Mouse (Mus musculus): ENCODE results near the gene Urb2. TPM values are rescaled to one million over a fixed set of nuclear protein-coding genes. Genes with fewer than 3 reads are reported as not detected.

Gene Urb2
- polyA plus RNA-seq, 1 experiment from 2014 or later = 5.5 TPM

- no peak for ATAC-seq (ENCODE audit: low FRiP score, low read depth)
- 76% methylated on average over 11 of the region's 11 CpGs for WGBS
- no peaks in the 10 kb centered on the region for H3K4me1 ChIP-seq
Measured at GRCm38 (mm10) chr8:124056832-124057655, 35.7 kb downstream of the Urb2 start.

DNA sequence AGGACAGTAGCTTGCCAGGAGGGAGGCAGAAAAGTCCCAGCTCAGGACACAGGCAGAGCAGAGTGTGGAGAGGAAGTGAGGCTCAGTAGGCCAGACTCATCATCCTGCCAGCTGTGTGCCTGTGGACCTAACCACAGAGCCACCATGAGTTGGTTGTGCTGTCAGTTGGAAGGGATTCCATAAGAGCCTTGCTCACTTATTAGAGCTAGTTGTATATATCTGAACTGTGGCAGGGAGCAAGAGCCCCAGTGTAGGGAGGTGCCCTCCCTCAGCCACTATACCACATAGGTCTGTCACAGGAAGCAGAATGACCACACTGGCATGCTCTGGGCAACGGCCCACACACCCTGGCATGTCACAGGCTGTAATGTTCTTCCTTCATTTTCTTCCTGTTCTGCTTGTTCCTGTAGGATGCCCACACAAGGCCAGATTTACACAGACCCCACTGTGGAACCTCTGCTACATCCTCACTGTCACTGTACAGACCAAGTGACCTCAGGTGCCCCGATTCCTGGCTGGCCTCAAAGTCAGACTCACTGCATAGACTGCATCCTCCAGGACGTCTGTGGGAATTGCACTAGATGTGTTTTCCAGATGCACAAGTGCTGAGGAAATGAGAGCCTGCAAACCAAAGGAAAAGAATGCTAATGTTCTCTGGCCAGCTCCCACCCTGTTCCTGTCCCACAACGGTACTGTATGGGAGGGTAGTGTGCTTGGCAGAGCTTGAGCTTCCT is 45.2 kb downstream of the Urb2 start:
- 47% methylated on average over 4 of the region's 4 CpGs for WGBS
- H3K4me3 ChIP-seq = no peak overlapping the region
- H3K4me1 ChIP-seq = peaks cover 29% of the 10 kb centered on the region
- no peaks in the 10 kb centered on the region for H3K9me3 ChIP-seq
- H3K27ac ChIP-seq = peak overlapping the region; percentile 44; the same call in 1 of the 2 replicates
- no peaks in the 10 kb centered on the region for H3K36me3 ChIP-seq
- peak; percentile 79 for ATAC-seq (ENCODE audit: low FRiP score, low read depth)
- H3K9ac ChIP-seq = no peak overlapping the region
- no peaks in the 10 kb centered on the region for H3K27me3 ChIP-seq
- no peak overlapping the region for H3K4me2 ChIP-seq (replicated peaks)

More at GRCm38 (mm10) chr8:124056832-124057655, 35.7 kb downstream of the Urb2 start:
- Histone ChIP-seq H3K4me2 (replicated peaks) (no peak overlapping the region), H3K27ac (no peak overlapping the region), H3K36me3 (no peaks in the 10 kb centered on the region), H3K4me3 (no peak overlapping the region), H3K9ac (no peak overlapping the region), H3K27me3 (no peaks in the 10 kb centered on the region), H3K9me3 (no peaks in the 10 kb centered on the region)

DNA sequence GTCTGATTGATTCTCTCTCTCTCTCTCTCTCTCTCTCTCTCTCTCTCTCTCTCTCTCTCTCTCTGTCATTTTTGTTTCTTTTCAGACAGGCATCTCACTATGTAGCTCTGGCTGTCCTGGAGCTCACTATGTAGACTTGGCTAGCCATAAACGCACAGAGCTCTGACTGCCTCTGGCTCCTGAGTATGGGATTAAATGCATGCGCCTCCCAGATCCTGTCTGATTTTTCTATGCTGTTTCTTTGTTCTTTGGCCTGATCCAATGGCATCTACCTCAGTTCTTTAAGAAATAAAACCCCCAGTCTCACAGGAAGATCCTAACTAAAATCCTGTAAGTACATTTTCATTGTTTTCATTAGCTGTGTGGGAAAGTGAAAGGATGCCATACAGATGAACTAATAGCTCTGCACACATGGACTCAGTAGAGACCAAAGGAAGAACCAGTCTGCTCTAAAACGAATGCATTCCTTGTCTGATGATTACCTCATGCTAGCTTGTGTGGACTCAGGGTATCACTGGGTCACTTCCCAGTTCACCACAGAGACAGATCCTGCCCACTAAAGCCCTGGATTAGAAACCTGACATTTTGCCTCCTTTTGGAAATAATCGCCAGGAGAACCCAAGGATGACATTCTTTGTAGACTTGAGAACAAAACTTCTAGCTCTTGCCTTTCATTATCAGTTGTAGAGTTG is 45.9 kb downstream of the Urb2 start:
- ATAC-seq (ENCODE audit: low FRiP score, low read depth) = peak; percentile 59; the same call in 1 of the 2 replicates
- 54% methylated on average over 4 of the region's 4 CpGs for WGBS

GRCm38 (mm10) chr8:124070363-124071324 is 49.3 kb downstream of the Urb2 start:
- ATAC-seq (ENCODE audit: low FRiP score, low read depth) = no peak; the same call in 1 of the 2 replicates
- peak overlapping the region; percentile 22; the same call in 1 of the 2 replicates for H3K27ac ChIP-seq
- H3K4me1 ChIP-seq = peaks cover 35% of the 10 kb centered on the region
- 22% methylated on average over 18 of the region's 18 CpGs for WGBS
- H3K36me3 ChIP-seq = no peaks in the 10 kb centered on the region
- no peak overlapping the region for H3K4me3 ChIP-seq
- no peak overlapping the region for H3K4me2 ChIP-seq (replicated peaks)
- no peak overlapping the region for H3K9ac ChIP-seq
- no peaks in the 10 kb centered on the region for H3K27me3 ChIP-seq
- H3K9me3 ChIP-seq = no peaks in the 10 kb centered on the region

More for the DNA sequence above, 45.9 kb downstream of the Urb2 start:
- Histone ChIP-seq H3K36me3 (no peaks in the 10 kb centered on the region), H3K27me3 (no peaks in the 10 kb centered on the region), H3K9me3 (no peaks in the 10 kb centered on the region), H3K27ac (peak overlapping the region; percentile 44), H3K9ac (no peak overlapping the region), H3K4me2 (replicated peaks) (no peak overlapping the region), H3K4me3 (no peak overlapping the region), H3K4me1 (peaks cover 35% of the 10 kb centered on the region)

DNA sequence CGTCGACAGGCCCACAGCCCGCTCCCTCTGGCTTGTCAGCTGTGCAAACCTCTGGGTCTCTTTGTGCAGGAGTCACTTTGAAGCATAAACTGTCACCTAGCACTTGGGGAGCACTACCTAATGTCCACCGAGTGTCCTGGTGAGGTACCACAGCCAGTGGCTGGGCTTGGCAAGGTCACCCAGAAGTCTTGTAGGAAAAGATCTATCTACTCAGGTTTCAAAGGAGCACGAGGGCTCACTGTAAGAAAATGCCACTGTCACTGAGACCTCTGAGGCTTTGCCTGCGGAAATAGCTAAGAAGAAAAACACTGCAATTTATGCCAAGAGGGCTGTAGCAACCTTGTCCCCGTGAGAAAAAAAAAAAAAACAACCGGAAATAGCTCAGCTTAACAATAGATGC is 54.7 kb downstream of the Urb2 start:
- H3K4me3 ChIP-seq = no peak overlapping the region
- no peaks in the 10 kb centered on the region for H3K36me3 ChIP-seq
- H3K27ac ChIP-seq = peak overlapping the region; percentile 44; the same call in 1 of the 2 replicates
- no peak overlapping the region for H3K9ac ChIP-seq
- H3K4me1 ChIP-seq = peaks cover 28% of the 10 kb centered on the region
- no peak overlapping the region; the same call in 1 of the 2 replicates for H3K4me2 ChIP-seq (replicated peaks)
- no peaks in the 10 kb centered on the region for H3K27me3 ChIP-seq
- WGBS = 34% methylated on average over 8 of the region's 8 CpGs
- no peak for ATAC-seq (ENCODE audit: low FRiP score, low read depth)
- no peaks in the 10 kb centered on the region for H3K9me3 ChIP-seq

GRCm38 (mm10) chr8:124076416-124076815 is 55.1 kb downstream of the Urb2 start:
- Histone ChIP-seq H3K9ac (no peak overlapping the region), H3K4me2 (replicated peaks) (no peak overlapping the region; the same call in 1 of the 2 replicates), H3K4me1 (peaks cover 31% of the 10 kb centered on the region), H3K4me3 (no peak overlapping the region), H3K36me3 (no peaks in the 10 kb centered on the region), H3K9me3 (no peaks in the 10 kb centered on the region), H3K27me3 (no peaks in the 10 kb centered on the region), H3K27ac (peak overlapping the region; percentile 44)
- no peak for ATAC-seq (ENCODE audit: low FRiP score, low read depth)
- 30% methylated on average over 3 of the region's 3 CpGs for WGBS

GRCm38 (mm10) chr8:124077377-124077776 is 56.1 kb downstream of the Urb2 start:
- Histone ChIP-seq H3K4me2 (replicated peaks) (no peak overlapping the region), H3K36me3 (no peaks in the 10 kb centered on the region), H3K27ac (no peak overlapping the region), H3K9ac (no peak overlapping the region), H3K4me3 (no peak overlapping the region), H3K9me3 (no peaks in the 10 kb centered on the region), H3K4me1 (peaks cover 24% of the 10 kb centered on the region), H3K27me3 (no peaks in the 10 kb centered on the region)
- no peak for ATAC-seq (ENCODE audit: low FRiP score, low read depth)
- 74% methylated on average over 8 of the region's 8 CpGs for WGBS

DNA sequence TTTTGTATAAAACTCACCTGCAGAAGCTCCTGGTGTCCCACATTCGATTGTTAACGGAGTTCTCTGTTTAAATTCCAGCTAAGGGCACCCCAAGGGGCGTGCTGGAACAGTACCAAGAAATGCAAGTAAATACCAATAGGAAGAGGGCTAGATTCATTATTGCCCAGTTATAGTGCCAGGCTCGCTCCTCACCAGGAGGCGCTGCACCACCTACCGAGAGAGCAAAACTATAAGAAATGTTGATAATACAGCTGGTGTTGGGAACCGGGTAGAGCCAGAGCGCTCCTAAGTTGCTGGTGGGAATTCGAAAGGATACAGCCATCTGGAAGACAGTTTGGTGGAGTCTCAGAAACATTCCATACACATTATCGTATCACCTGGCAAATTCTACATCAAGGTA is 56.7 kb downstream of the Urb2 start:
- no peak for ATAC-seq (ENCODE audit: low FRiP score, low read depth)
- peaks cover 24% of the 10 kb centered on the region for H3K4me1 ChIP-seq
- no peaks in the 10 kb centered on the region for H3K9me3 ChIP-seq
- H3K4me3 ChIP-seq = no peak overlapping the region
- H3K27ac ChIP-seq = no peak overlapping the region
- H3K27me3 ChIP-seq = no peaks in the 10 kb centered on the region
- no peaks in the 10 kb centered on the region for H3K36me3 ChIP-seq
- WGBS = 77% methylated on average over 10 of the region's 10 CpGs
- H3K4me2 ChIP-seq (replicated peaks) = no peak overlapping the region
- no peak overlapping the region for H3K9ac ChIP-seq

DNA sequence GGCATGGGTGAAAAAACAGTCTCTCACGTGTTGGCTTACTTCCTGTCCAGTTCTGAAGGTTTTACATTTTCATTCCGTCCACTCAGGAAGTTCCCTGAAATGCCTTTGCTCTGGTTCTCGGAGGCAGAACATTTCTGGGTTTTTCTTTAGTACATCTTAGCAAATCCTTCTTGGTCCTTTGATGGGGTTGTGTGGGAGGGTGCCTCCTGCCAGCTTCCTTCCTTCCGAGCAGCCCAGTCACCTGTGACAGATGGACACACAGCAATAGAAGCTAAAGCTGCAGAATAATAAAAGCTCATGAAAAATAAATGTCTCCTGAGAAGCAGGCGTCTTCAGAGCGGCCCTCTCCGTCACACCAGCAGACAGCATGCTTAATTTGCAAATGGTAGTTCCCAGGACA is 57.7 kb downstream of the Urb2 start:
- Histone ChIP-seq H3K9me3 (no peaks in the 10 kb centered on the region), H3K4me1 (peaks cover 24% of the 10 kb centered on the region), H3K4me3 (no peak overlapping the region), H3K27me3 (no peaks in the 10 kb centered on the region), H3K4me2 (replicated peaks) (no peak overlapping the region), H3K36me3 (no peaks in the 10 kb centered on the region), H3K27ac (no peak overlapping the region), H3K9ac (no peak overlapping the region)
- WGBS = 76% methylated on average over 7 of the region's 7 CpGs
- ATAC-seq (ENCODE audit: low FRiP score, low read depth) = no peak

- H3K27ac ChIP-seq = no peak overlapping the region; the same call in 1 of the 2 replicates
- H3K4me2 ChIP-seq (replicated peaks) = no peak overlapping the region
Measured at GRCm38 (mm10) chr8:124080467-124081326, 59.4 kb downstream of the Urb2 start.

More at GRCm38 (mm10) chr8:124080467-124081326, 59.4 kb downstream of the Urb2 start:
- no peaks in the 10 kb centered on the region for H3K36me3 ChIP-seq
- WGBS = 76% methylated on average over 21 of the region's 21 CpGs
- no peak overlapping the region for H3K4me3 ChIP-seq
- no peak overlapping the region for H3K9ac ChIP-seq
- no peaks in the 10 kb centered on the region for H3K9me3 ChIP-seq
- ATAC-seq (ENCODE audit: low FRiP score, low read depth) = no peak
- H3K27me3 ChIP-seq = no peaks in the 10 kb centered on the region
- H3K4me1 ChIP-seq = peaks cover 24% of the 10 kb centered on the region
